Mouse (Mus musculus) urinary bladder, adult 2 months (tissue): Measurements from ENCODE around the gene Rac2. TPM values are rescaled to one million over a fixed set of nuclear protein-coding genes. Genes with fewer than 3 reads are reported as not detected.

Experiments
- DNase-seq: peaks from one replicate; pipeline ENCODE4 v3.0.0; 2022; ENCODE audit warnings: low spot score
- polyA plus RNA-seq: library from polyadenylated mRNA; depleted of rRNA; stranded (reverse); fragments of >200 nt; gene quantifications from 2 replicates; pipeline ENCODE4 v1.2.3, GENCODE M21; 2012

Rac2 gene
- polyA plus RNA-seq, 1 experiment = 13.8 TPM

DNA sequence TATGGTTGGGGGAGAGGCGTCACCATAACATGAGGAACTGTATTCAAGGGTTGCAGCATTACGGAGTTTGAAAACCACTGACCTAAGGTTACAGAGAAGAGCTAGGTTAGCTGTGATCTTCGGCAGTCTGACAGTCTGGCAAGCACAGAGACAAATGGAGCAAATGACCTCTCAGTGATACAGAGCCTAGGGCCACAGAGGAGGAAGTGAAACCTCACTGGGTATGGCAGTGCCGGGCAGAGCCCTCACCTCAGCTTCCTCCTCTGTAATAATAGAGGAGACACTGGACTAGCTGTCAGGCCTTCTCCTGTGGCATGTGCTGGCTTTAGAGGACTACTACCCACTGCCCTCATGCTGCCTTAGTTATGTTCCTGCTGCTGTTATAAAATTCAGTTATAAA is 16.3 kb upstream of the Rac2 start:
- DNase-seq = no peak

DNA sequence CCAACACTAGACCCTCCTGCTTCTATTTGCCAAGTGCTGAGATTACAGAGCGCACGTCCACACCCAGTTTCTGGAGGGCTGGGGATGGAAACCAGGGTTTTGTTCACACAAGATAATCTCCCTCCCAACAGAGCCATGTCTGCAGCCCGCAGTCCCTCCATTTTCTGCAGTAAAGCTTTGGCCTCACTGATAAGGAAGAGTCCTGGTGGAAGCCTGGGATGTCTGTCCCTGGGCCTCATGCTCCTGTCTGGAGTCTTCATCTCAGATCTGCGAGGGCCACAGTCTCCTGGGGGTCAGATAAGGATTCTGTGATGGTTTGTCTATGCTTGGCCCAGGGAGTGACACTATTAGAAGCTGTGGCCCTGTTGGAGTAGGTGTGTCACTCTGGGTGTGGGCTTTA is 15.5 kb upstream of the Rac2 start:
- DNase-seq = no peak

DNA sequence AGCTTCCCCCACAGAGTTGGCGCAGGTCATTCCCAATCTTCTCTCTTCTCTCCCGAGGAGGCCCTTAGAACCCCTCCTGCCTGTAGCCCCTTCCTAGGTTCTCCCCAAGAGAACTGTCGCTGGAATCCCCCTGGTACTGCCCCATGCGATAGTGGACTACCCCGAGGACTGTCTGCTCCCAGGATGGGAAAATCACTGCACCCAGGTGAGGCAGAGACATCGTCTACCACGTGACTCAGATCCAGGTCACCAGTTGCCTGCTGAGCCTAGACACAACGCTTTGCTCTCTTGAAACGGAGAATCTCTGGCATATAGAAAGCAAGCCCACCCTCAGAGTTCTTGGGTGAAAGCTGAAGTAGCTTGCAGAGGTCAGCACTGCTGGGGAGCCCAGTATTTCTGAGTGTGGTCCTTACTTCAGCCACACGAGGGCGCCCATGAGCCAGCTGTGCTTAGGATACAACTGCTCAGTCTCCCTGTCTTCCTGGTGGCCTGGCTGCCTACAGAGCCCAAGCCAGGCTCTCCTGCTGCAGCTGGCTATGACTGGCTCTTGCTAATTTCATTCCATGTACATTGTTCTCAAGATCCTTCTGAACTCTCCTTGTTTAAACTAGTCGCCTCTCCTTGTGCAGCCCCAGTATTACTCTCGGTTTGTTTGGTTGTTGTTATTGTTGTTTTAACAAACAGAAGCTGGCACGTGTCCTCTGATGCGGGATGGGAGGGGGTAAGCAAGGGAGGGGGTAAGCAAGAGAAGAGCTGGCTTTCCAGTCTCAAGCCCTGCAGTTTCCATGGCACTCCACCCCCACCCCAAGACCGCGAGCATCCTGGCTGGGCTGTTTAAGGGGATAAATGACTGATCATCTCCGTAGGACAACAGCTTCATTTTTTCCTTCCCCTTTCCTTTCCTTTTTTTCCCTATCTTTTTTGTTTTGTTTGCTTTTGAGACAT is 14.7 kb upstream of the Rac2 start:
- peak; percentile 60 for DNase-seq

DNA sequence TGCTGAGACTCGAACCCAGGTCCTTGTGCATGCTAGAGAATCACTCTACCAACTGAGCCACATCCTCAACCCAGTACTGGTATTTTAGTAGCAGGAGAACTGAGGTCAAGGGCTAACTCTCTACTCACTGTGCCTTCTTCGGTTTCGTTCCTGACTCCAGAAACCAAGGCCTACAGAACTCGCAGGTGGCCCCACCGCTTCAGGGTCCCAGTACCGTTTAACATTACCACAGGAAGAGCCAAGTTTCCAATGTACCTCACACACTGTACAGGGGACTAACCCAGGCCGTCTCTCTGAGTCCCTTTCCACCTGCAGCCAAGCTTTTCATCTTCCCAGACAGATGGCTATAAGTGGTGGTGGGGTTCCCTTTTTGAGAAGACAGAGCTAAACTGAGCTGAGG is 12.8 kb upstream of the Rac2 start:
- no peak for DNase-seq

DNA sequence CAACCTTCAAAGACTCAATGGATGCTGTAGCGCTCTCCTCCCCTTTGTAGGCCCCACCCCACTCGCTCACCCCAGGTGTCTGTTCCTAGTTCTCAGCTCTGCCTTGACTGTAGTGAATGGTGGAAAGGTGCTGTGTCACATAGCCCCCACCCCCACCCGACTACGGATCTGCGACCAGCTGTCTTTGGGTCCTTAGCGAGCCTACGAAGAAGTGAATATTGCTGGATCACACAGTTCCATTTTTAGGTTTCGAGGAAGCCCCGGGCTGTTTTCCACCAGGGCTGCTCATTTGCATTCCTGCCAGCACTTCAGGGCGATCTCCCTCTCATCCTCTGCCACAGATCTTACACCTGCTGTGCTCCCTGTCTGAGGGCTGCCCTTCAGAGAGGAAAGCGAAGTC is 10.8 kb upstream of the Rac2 start:
- no peak for DNase-seq

DNA sequence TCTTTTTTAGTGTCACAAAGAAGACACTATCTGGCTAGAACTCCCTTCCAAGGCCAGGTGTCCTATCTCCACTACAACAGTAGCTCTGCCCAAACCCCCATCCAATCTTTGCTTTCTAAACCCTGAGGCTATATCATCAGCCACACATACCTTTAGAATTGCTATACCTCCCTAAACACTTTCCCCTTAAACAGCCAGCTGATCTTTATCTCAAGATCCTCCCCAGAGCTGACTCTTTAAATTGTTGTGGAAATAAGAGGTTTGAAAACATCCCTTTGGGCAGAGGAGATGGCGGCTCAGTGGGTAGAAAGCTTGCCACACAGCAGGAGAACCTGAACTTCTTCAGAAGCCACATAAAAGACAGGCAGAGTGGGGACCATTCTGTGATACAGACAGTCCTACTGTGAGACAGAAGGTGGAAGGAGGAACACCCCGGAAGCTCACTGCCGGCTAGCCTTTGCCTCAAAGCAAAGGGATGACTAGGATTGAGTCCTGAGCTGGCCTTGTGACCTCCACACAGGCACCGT is 3.8 kb upstream of the Rac2 start:
- no peak for DNase-seq

DNA sequence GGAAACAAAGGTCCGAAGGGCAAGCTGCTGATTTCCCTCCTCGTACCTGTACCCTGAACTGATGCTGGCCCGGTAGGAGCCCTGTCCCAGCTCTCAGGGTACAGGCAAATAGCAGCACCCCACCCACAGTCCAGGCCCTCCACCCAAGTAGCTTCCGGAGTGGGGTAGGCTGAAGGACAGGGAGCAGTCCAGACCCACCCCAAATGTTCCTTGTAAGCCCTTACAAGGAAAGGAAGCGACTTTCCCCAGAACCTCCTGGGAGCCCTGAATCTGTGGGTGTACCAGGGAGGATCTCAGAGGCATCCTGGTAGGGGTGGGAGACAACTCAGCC is 348 bp downstream of the Rac2 start:
- no peak for DNase-seq

DNA sequence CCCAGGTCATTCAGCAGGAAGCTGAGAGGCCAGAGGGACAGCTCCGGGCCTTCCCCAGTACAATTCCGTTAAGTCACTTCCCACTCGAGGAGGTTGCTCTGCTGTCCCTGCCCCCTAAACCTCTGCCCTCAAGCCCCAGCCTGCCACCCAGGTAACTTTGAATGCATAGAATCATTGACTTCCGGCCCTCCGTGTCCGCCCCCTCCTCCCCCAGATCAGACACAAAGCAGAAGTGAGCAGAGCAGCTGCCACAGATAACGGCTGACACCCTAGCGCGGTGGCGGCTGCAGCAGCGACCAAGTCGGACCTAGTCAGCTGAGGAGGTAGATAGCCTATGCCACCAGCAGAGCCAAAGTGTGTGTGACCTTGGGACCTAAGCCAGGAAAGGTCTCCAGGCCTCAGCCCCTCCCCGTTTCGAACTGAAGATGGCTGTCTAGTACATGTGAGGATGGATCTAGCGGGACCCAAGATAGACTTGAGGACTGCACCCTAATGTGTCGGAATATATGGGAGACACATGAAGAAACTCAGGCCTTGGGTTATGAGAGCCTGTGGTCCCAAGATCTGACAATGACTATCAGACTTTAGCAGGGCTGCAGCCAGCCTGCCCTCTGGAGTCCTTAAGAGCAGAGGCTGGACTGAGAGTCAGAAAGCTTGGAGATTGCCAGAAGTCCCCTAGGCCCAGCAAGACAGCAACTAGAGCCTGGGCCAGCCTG is 871 bp downstream of the Rac2 start:
- DNase-seq = no peak

DNA sequence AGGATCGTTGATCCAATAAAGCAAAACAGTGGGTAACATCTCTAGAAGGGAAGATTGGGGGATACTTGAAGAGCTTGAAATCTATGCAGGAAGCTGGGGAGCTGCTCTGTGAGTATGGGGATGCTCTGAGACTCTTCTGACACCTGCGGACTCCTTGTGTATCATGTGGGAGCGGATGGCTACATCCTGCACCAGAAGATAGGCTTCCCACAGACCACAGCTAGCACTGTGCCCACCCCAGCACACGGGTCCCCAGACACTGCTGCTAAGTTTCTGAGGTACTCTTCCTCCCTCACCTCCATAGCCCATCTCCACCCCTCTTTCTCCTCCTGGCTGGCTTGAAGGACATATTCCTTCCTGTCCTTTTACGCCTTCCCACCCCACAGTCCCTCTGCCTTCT is 2.4 kb downstream of the Rac2 start:
- DNase-seq = no peak

DNA sequence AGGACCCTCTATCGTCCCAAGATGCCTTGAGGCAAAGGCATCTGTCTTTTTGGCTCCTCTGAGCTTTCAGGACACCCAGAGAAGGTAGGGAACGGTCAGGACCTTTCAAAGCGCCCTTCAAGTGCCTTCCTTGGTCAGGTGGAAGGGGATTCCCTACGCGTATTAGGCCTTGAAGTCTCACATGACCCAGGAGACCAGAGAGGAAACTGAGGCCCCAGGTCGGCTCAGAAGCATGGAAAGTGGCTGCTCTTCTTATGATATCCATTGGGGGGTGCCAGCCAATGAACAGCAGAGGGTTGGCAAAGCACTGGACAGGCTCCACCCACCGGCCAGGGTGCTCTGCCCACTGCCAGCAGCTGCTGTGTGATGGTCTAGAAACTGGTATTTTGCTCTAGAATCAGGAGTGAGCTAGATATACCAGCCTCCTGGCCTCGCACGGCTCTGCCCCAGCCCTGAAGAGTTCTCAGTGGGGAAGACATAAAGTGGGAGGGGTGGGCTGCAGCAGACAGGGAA is 4.9 kb downstream of the Rac2 start:
- no peak for DNase-seq

DNA sequence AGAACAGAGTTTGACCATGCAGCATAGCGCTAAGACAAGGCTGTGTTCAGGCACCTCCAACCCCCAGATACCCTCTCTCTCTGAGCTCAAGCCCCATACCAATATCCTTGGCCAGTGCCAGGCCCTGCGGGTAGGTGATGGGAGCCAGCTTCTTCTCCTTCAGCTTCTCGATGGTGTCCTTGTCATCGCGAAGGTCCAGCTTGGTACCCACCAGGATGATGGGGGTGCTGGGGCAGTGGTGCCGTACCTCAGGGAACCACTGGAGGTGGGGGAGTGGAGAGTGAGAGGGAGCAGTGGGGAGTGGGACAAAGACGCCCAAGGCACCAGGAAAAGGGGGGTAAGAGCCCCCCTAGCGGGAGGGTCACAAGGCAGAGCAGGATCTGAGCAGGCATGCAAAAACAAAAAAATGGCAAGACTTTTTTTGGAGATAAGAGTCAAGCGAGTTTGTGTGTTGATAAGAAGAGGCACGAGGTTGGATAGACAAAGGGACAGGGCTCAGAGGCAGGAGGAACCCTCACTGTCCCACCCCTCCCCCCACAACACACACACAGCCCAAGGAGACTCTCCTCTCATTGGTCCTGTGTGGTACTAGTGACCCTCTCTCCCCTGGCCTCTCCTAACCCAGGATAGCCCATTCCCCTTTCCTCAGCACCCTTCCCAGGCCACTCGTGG is 7.7 kb downstream of the Rac2 start:
- no peak for DNase-seq

DNA sequence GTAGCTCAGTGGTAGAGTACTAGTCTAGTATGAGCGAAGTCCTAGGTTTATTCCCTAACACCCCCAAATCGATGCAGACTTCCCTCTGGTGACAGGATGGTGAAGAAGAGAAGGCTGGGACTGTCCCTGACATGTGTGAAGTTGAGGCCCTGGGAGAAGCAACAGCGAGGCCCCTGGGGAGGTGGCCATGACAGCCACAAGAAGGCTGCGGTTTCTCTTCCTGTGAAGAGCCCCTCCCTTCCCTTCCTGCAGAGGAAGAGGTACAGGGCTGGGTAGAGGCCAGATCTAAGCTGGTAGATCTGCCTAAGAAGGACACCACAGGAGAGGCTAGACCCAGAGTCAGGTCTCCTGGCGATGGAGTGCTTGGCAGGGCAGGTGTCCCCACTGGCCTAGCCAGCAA is 8.6 kb downstream of the Rac2 start:
- DNase-seq = no peak

DNA sequence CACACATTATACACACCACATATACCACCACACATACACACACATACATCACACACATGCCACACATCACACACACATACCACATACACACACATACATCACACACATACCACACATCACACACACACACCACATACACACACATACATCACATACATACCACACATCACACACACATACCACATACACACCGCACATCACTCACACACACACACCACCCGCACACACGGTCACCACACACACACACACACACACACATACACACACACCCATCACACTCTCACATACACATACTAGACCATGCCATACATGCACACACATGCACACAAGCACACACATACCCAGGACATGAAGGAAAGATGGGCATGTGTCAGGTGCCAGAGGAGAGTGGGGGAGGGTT is 9.2 kb downstream of the Rac2 start:
- DNase-seq = no peak

DNA sequence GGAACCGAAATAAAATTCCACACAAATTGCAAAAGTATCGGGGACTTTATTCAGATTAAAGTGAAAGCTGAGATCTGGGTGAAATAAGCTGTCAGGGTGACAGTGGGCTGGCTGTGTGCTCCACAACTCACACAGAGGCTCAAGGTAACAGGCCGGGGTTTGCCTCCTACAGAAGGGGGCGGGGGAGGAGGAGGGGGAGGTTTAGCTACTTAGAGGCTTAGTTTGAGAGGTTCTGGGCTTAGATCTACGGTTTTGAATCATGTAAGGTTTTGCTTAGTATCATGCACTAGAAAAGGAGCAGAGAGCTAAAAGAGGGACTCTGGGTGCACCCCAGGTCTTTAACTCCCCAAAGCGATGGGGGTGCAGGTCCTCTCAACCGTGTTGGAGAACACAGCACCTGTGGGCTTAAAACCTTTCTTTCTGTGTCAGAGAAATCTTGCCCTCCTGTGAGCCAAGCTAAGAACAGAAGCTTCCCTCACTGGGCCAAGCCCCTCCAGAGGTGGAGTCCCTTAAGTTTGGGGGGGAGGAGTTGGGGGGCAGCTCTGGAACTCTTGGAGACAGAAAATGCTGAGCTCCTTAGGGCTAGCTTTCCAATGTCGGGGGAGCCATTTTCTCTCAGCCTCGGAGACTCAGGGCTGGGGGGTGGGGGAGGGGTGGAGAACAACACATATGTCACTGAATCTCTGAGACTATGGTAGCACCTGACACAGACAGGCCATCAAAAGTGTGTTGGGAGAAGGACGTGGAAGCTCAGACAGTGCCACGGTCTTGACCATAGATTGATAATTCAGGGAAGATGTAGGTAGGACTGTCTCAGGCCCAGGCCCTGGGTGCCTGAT is 13.2 kb downstream of the Rac2 start:
- no peak for DNase-seq

DNA sequence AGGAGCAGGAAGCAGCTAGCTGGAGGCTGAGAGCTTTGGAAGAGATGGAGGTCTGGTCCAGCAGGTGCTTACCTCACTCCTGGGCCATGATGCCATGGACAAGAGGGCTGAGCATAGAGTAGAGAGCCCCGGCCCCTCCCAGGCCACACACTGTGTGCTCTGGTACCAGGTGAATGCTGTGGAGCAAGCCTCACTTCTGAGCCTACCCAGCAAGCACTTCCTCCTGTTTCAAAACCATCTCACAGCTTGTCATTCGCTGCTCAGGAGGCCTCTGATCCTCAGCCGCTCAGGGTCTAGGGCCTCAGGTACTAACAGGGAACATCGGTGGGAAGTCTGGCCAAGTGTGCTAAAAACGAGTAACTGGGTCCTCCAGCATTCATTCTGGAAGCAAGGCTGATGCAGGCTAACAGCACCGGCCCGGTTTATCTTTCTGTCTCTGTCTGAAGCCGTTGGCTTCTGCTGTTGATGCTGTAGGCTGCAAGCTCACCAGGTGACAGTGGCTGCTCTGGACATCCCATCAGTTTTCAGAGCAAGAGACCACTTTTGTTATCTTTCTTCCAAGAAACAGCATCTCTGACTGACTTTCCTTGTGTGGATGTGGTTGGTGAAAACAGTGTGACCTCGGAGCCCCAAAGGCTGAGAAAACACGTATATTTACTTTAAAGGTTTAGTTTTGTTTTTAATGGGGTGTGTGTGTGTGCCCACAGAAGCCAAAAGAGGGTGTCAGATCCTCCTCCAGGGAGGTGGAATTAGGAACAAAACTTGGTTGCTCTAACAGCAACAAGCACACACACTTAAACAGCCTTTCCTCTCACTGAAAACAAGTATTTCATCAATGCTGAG is 14.7 kb downstream of the Rac2 start:
- no peak for DNase-seq

DNA sequence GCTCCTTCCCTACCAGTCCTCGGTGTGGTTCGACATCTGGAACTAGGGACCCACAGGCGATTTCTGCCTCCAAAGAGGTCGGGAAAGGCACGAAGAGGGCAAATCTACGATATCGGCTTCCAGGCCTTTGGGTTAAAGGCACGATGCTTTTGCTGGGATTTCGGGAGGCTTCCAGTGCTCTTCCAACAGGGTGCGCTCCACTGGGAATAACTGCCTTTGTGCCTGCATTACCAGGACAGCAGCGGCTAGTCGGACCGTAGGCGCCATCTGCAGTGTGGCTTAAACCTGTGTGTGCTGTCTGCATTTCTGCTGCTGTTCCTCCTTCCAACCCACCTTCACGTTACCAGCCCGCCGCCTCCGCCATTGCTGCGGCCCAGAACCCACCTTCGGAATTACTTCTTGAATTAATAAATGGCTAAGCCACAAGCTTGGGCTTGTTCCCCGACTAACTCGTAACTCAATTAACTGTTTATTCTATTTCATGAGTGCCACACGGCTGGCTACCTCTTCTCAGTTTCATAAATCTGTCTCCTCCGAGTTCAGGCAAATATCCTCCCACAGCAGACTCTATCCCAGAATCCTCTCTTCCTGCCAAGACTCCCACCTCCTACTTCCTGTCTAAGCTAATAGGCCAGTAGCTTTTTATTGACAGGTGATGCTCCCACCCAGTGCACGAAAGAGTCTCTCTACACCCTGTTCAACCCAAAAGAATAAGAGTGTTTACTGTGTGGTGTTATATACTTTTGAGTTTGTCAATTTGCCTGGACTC is 17.9 kb downstream of the Rac2 start:
- DNase-seq = no peak

DNA sequence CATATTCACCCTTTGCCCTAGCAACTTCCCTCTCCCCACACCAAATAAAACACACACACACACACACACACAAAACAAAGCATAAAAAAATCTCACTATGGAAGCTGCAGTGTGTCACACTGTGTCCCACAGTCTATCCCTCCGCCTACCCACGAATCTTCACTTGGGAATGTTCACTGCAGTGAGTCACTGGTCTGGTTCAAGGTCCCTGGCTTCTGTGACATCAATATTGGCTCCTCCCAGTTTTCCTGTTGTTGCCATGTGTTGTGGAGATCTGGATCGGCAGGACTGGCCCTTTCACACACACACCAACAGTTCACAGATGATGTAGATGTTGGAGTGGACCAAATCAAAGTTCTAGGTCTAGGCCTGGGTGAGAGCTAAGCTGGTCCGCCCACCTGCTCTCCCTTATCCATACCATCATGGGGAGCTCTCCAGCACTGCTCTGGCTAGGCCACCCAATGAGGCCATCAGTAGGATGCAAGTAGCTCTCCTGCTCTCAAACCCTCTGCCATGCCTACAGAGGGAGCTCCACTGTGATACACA is 23.3 kb downstream of the Rac2 start:
- no peak for DNase-seq

DNA sequence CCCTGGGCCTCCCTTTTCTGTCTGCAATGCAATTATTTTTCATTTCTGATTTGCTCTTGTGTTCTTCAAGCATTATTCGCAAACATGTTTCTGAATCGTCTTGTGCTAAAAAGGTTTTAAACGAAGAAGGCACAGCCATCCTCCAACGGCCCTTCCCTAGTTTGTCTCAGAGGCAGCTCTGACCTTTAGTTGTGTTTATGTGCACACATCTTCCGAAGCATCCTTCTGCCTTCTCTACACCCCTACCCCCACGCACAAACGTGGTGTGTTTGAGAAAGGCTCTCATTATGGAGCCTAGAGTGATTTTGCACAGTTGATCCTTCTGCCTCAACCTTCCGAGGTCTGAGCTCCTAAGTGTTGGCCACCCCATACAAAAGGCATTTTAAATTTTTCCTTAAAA is 23.9 kb downstream of the Rac2 start:
- no peak for DNase-seq

DNA sequence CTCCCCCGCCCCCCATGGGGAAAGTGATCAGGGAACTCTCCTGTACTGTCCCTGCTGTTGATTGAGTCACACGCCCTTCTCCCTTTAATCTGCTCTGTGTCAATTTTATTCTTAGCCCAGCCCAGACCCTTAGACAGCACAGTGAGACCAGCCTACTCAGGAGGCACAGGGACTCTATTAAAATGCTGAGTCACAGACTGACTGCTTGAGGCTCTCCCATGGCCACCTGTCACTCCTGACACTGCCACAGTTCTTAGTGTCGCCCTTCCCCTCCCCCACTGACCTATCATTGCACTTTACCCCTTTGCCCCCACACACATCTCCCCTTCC is 24.3 kb downstream of the Rac2 start:
- no peak for DNase-seq
